Mouse (Mus musculus): ENCODE data around the gene Ifnab.

DNA sequence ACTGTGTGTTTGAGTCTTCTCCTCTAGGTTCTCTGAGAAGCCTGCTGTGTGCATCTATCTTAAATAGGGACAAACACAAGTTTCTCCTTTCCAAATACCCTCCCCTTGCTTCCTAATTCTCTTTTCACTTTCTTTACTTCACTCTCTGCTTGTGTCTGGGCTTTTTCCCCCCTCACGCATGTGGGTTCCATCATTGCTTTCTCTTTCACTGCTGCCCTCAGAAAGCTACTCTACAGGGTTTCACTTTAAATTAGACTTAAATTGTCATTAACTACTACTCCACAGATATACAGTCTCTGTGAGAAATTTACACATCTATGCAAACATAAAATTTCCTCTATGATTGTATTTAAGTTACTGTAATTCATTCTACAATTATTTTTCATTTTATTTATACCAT, 7.3 kb downstream of the Ifnab start, which contains the start of gene Ifna2:
- TF ChIP-seq MYOG (IDR thresholded peaks at IDR 0.05; ENCODE audit: control insufficient read depth, extremely low read depth, insufficient read length), result no peak
- TF ChIP-seq USF1 (IDR thresholded peaks at IDR 0.05; ENCODE audit: low read depth), result no peak
- no peak for TF ChIP-seq CTCF (IDR thresholded peaks at IDR 0.05; ENCODE audit: control insufficient read depth, insufficient read depth, insufficient read length)
- TF ChIP-seq MYOD1 (IDR thresholded peaks at IDR 0.05; ENCODE audit: control insufficient read depth, insufficient read length, low read depth), result no peak
- TF ChIP-seq MAX (IDR thresholded peaks at IDR 0.05), result no peak
- TF ChIP-seq FOSL1 (IDR thresholded peaks at IDR 0.05; ENCODE audit: insufficient read depth, low read length, poor library complexity, severe bottlenecking), result no peak
- TF ChIP-seq CEBPB (IDR thresholded peaks at IDR 0.05; ENCODE audit: low read depth), result no peak
